Mouse (Mus musculus): ENCODE data around the gene Brd4. TPM values are rescaled to one million over a fixed set of nuclear protein-coding genes. Genes with fewer than 3 reads are reported as not detected.

Brd4 gene
- polyA plus RNA-seq, 1 experiment from 2014 or later = 105 TPM

GRCm38 (mm10) chr17:32207586-32208245, 76.8 kb downstream of the Brd4 start:
- WGBS = 52% methylated on average over 5 of the region's 5 CpGs
- no peaks in the 10 kb centered on the region for H3K27me3 ChIP-seq (ENCODE audit: insufficient read depth, poor library complexity, severe bottlenecking)
- DNase-seq (ENCODE audit: low spot score) = no peak
- no peaks in the 10 kb centered on the region for H3K9me3 ChIP-seq
- H3K36me3 ChIP-seq = peaks cover 95% of the 10 kb centered on the region
- H3K4me1 ChIP-seq = peaks cover 24% of the 10 kb centered on the region
- H3K27ac ChIP-seq = 0 out of 2 replicates have a peak overlapping the region, but pooled peaks have one; percentile 36
- no peak overlapping the region for H3K4me3 ChIP-seq

- Histone ChIP-seq H3K9me3 (no peaks in the 10 kb centered on the region), H3K4me3 (no peak overlapping the region), H3K36me3 (peaks cover 95% of the 10 kb centered on the region), H3K27me3 (ENCODE audit: insufficient read depth, poor library complexity, severe bottlenecking) (no peaks in the 10 kb centered on the region), H3K27ac (no peak overlapping the region), H3K4me1 (peaks cover 24% of the 10 kb centered on the region)
- 79% methylated on average over 3 of the region's 3 CpGs for WGBS
- no peak for DNase-seq (ENCODE audit: low spot score)
Observed at GRCm38 (mm10) chr17:32205345-32205744, 79.2 kb downstream of the Brd4 start.

GRCm38 (mm10) chr17:32202972-32203371, 81.5 kb downstream of the Brd4 start:
- H3K27ac ChIP-seq = no peak overlapping the region
- H3K4me1 ChIP-seq = peaks cover 11% of the 10 kb centered on the region
- 83% methylated on average over 3 of the region's 3 CpGs for WGBS
- DNase-seq (ENCODE audit: low spot score) = no peak
- H3K27me3 ChIP-seq (ENCODE audit: insufficient read depth, poor library complexity, severe bottlenecking) = no peaks in the 10 kb centered on the region
- H3K4me3 ChIP-seq = no peak overlapping the region
- H3K9me3 ChIP-seq = no peaks in the 10 kb centered on the region
- H3K36me3 ChIP-seq = peaks cover 95% of the 10 kb centered on the region

- no peaks in the 10 kb centered on the region for H3K4me1 ChIP-seq
- H3K27ac ChIP-seq = no peak overlapping the region
- no peaks in the 10 kb centered on the region for H3K9me3 ChIP-seq
- no peak overlapping the region for H3K4me3 ChIP-seq
- WGBS = 80% methylated on average over 5 of the region's 5 CpGs
- no peaks in the 10 kb centered on the region for H3K27me3 ChIP-seq (ENCODE audit: insufficient read depth, poor library complexity, severe bottlenecking)
- DNase-seq (ENCODE audit: low spot score) = no peak
- H3K36me3 ChIP-seq = peaks cover 99% of the 10 kb centered on the region
Observed at GRCm38 (mm10) chr17:32201086-32201485, 83.4 kb downstream of the Brd4 start.

GRCm38 (mm10) chr17:32199796-32200195, 84.7 kb downstream of the Brd4 start:
- no peak for DNase-seq (ENCODE audit: low spot score)
- Histone ChIP-seq H3K4me3 (no peak overlapping the region), H3K9me3 (no peaks in the 10 kb centered on the region), H3K4me1 (no peaks in the 10 kb centered on the region), H3K27ac (no peak overlapping the region), H3K27me3 (ENCODE audit: insufficient read depth, poor library complexity, severe bottlenecking) (no peaks in the 10 kb centered on the region), H3K36me3 (peaks cover 96% of the 10 kb centered on the region)
- 77% methylated on average over 2 of the region's 2 CpGs for WGBS

- Histone ChIP-seq H3K27me3 (ENCODE audit: insufficient read depth, poor library complexity, severe bottlenecking) (no peaks in the 10 kb centered on the region), H3K4me3 (no peak overlapping the region), H3K4me1 (no peaks in the 10 kb centered on the region), H3K9me3 (no peaks in the 10 kb centered on the region), H3K27ac (no peak overlapping the region), H3K36me3 (peaks cover 70% of the 10 kb centered on the region)
- DNase-seq (ENCODE audit: low spot score) = no peak
- WGBS = 94% methylated on average over 14 of the region's 14 CpGs
Observed at GRCm38 (mm10) chr17:32197156-32197555, 87.4 kb downstream of the Brd4 start.

- H3K4me3 ChIP-seq = no peak overlapping the region
- 87% methylated on average over 5 of the region's 5 CpGs for WGBS
- 0 out of 2 replicates have a peak, but pooled peaks cover under 1% of the 10 kb centered on the region for H3K27me3 ChIP-seq (ENCODE audit: insufficient read depth, poor library complexity, severe bottlenecking)
Observed at GRCm38 (mm10) chr17:32195725-32196124, 88.8 kb downstream of the Brd4 start.

GRCm38 (mm10) chr17:32193010-32193409, 91.5 kb downstream of the Brd4 start:
- Histone ChIP-seq H3K4me3 (no peak overlapping the region), H3K27me3 (ENCODE audit: insufficient read depth, poor library complexity, severe bottlenecking) (peaks cover 26% of the 10 kb centered on the region), H3K9me3 (no peaks in the 10 kb centered on the region), H3K4me1 (peaks cover 19% of the 10 kb centered on the region), H3K36me3 (peaks cover 29% of the 10 kb centered on the region), H3K27ac (no peak overlapping the region)
- no peak for DNase-seq (ENCODE audit: low spot score)
- WGBS = 79% methylated on average over 5 of the region's 5 CpGs

More at GRCm38 (mm10) chr17:32195725-32196124, 88.8 kb downstream of the Brd4 start:
- Histone ChIP-seq H3K36me3 (peaks cover 56% of the 10 kb centered on the region), H3K9me3 (no peaks in the 10 kb centered on the region), H3K4me1 (no peaks in the 10 kb centered on the region), H3K27ac (no peak overlapping the region)
- no peak for DNase-seq (ENCODE audit: low spot score)

- WGBS = 15% methylated on average over 5 of the region's 5 CpGs
Observed at GRCm38 (mm10) chr17:32189850-32190249, 94.7 kb downstream of the Brd4 start.

GRCm38 (mm10) chr17:32188863-32189636, 95.5 kb downstream of the Brd4 start, which contains the start of gene Ephx3:
Ephx3 (minus strand) TSS chr17:32189549.
- no peak within 1 kb of the TSS for H3K27ac ChIP-seq
- H3K9me3 ChIP-seq = no peaks in the 10 kb centered on the region
- H3K4me3 ChIP-seq = peak within 1 kb of the TSS; percentile 58
- 5% methylated on average over 42 of the region's 42 CpGs for WGBS
- no peak for DNase-seq (ENCODE audit: low spot score)
- H3K27me3 ChIP-seq (ENCODE audit: insufficient read depth, poor library complexity, severe bottlenecking) = peaks cover 39% of the 10 kb centered on the region
- H3K4me1 ChIP-seq = peaks cover 19% of the 10 kb centered on the region
- no peaks in the 10 kb centered on the region for H3K36me3 ChIP-seq

More at GRCm38 (mm10) chr17:32189850-32190249, 94.7 kb downstream of the Brd4 start:
- H3K36me3 ChIP-seq = no peaks in the 10 kb centered on the region
- no peaks in the 10 kb centered on the region for H3K9me3 ChIP-seq
- no peak for DNase-seq (ENCODE audit: low spot score)
- H3K4me3 ChIP-seq = peak overlapping the region; percentile 58
- peaks cover 19% of the 10 kb centered on the region for H3K4me1 ChIP-seq
- H3K27me3 ChIP-seq (ENCODE audit: insufficient read depth, poor library complexity, severe bottlenecking) = peaks cover 36% of the 10 kb centered on the region
- H3K27ac ChIP-seq = no peak overlapping the region

GRCm38 (mm10) chr17:32183017-32183416, 101.5 kb downstream of the Brd4 start:
- DNase-seq (ENCODE audit: low spot score) = no peak
- Histone ChIP-seq H3K4me1 (peaks cover 25% of the 10 kb centered on the region), H3K4me3 (no peak overlapping the region), H3K27ac (no peak overlapping the region), H3K27me3 (ENCODE audit: insufficient read depth, poor library complexity, severe bottlenecking) (peaks cover 13% of the 10 kb centered on the region), H3K36me3 (no peaks in the 10 kb centered on the region), H3K9me3 (no peaks in the 10 kb centered on the region)
- 33% methylated on average over 8 of the region's 8 CpGs for WGBS

- H3K27me3 ChIP-seq (ENCODE audit: insufficient read depth, poor library complexity, severe bottlenecking) = peaks cover 3% of the 10 kb centered on the region; the same call in 1 of the 2 replicates
- H3K9me3 ChIP-seq = no peaks in the 10 kb centered on the region
- peaks cover 25% of the 10 kb centered on the region for H3K4me1 ChIP-seq
- H3K36me3 ChIP-seq = no peaks in the 10 kb centered on the region
- 41% methylated on average over 11 of the region's 11 CpGs for WGBS
- no peak overlapping the region for H3K4me3 ChIP-seq
- 0 out of 2 replicates have a peak overlapping the region, but pooled peaks have one; percentile 25 for H3K27ac ChIP-seq
- no peak for DNase-seq (ENCODE audit: low spot score)
Observed at GRCm38 (mm10) chr17:32179621-32180491, 104.7 kb downstream of the Brd4 start.
